Mouse (Mus musculus) spleen, adult 2 months (tissue): Measurements from ENCODE around the gene Ccdc120. TPM values are rescaled to one million over a fixed set of nuclear protein-coding genes. Genes with fewer than 3 reads are reported as not detected.

Source experiments
- DNase-seq, 2 experiments: peaks; one replicate each; pipeline versions ENCODE4 v3.0.0 to v3.0.0-alpha.2; 2012 to 2021; ENCODE audit warnings: low spot score in 2 of 2, low read depth in 1 of 2
- H3K27ac ChIP-seq: fragments of 200-500 bp; 2 replicates; pipeline ENCODE4 v1.5.1; 2012; ENCODE audit warnings: low read length, inconsistent platforms; ENCODE audit not compliant: insufficient read depth
- H3K27me3 ChIP-seq: fragments of 200-500 bp; 2 replicates; pipeline ENCODE4 v1.6.1; 2012; ENCODE audit warnings: mild to moderate bottlenecking, moderate library complexity, low read length, inconsistent platforms; ENCODE audit not compliant: control insufficient read depth, insufficient read depth
- H3K36me3 ChIP-seq: fragments of 200-500 bp; 2 replicates; pipeline ENCODE4 v1.6.1; 2012; ENCODE audit warnings: mild to moderate bottlenecking, low read length, inconsistent platforms; ENCODE audit not compliant: control insufficient read depth, insufficient read depth
- H3K4me1 ChIP-seq: fragments of 200-500 bp; 2 replicates; pipeline ENCODE4 v1.6.1; 2011; ENCODE audit warnings: inconsistent platforms; ENCODE audit not compliant: control insufficient read depth, insufficient read depth, insufficient read length
- H3K4me3 ChIP-seq: fragments of 200-500 bp; 2 replicates; pipeline ENCODE4 v1.5.1; 2011; ENCODE audit warnings: mild to moderate bottlenecking, inconsistent platforms; ENCODE audit not compliant: insufficient read depth, insufficient read length; ENCODE audit errors: extremely low read depth
- CTCF ChIP-seq: fragments of 200-500 bp; IDR thresholded peaks from 2 replicates; pipeline ENCODE4 v1.5.1; 2011; ENCODE audit warnings: mild to moderate bottlenecking, inconsistent platforms; ENCODE audit not compliant: insufficient read depth, insufficient read length, insufficient replicate concordance; ENCODE audit errors: extremely low read depth
- POLR2A ChIP-seq: fragments of 200-500 bp; IDR thresholded peaks from 2 replicates; pipeline ENCODE4 v1.6.1; 2011; ENCODE audit warnings: low read depth, low read length, inconsistent platforms
- WGBS: fragments of 180-500 bp; shearing (Covaris S2); methylation state at CpG from one replicate; pipeline ENCODE4 v1.1.7; 2018; 5-methylcytosine and 5-hydroxymethylcytosine counted together
- polyA plus RNA-seq: library from polyadenylated mRNA; depleted of rRNA; stranded (reverse); fragments of >200 nt; gene quantifications from 2 replicates; pipeline ENCODE4 v1.2.3, GENCODE M21; 2012

Gene Ccdc120
- polyA plus RNA-seq, 1 experiment = 1.6 TPM

DNA sequence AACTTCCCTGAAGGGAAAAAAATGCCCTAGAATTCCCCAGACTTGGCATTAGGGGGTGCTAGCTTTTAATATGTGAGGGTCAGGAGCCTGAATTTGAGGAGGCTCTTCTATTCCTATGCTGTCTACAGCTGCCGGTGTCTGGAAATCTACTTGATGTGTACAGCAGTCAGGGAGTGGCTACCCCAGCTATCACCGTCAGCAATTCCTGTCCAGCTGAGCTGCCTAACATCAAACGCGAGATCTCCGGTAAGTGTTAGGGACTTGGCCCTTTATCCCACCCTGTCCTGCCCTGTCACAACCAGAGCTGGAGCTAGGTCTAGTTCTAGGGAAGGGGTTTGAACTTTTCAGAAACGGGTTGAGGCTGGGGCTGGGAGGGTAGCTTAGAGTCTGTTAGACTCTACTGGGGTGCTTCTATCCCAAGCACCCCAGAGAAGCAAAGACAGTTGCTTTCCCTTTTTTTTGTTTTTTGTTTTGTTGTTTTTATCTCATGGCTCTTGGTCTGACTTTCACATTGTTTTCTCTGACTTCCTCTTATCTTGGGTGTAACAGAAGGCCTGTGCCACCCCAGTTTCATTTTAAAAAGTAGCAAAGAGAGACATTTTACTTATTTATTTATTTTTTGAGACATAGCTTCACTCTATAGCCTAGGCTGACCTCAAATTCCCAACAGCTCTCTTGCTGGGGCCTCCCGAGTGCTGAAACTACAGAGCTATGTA, 18.8 kb upstream of the Ccdc120 start:
- Histone ChIP-seq H3K27me3 (no peaks in the 10 kb centered on the region), H3K36me3 (peaks cover 21% of the 10 kb centered on the region), H3K4me3 (no peak overlapping the region), H3K27ac (peak overlapping the region; percentile 22; the same call in 1 of the 2 replicates), H3K4me1 (no peaks in the 10 kb centered on the region)
- no peak for TF ChIP-seq POLR2A
- TF ChIP-seq CTCF = no peak
- WGBS = 78% methylated on average over 7 of the region's 7 CpGs
- DNase-seq = no peak

DNA sequence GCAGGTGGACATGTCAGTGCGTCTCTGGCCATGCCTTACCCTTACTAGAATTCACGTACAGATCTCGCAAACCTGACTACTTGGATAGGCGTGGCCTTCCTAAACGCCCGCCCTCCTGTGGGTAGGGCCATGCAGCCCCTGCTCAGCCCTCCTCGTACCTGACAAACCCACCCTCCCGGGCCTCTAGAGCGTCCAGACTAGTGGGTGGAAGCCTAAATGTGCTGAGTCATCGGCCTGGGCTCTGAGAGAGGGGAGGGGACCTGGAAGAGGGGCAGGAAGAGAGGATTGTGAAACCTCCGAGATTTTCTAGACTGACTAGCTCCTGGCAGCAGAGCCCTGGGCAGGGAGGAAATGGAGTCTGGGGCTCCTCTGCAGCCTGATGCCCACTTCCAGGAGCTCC, 15.1 kb upstream of the Ccdc120 start:
- peaks cover 13% of the 10 kb centered on the region for H3K36me3 ChIP-seq
- H3K27ac ChIP-seq = no peak overlapping the region; the same call in 1 of the 2 replicates
- TF ChIP-seq CTCF (no peak), POLR2A (no peak)
- H3K4me1 ChIP-seq = peaks cover 2% of the 10 kb centered on the region; the same call in 1 of the 2 replicates
- 47% methylated on average over 11 of the region's 11 CpGs for WGBS
- H3K27me3 ChIP-seq = no peaks in the 10 kb centered on the region
- no peak overlapping the region for H3K4me3 ChIP-seq
- DNase-seq = no peak

GRCm38 (mm10) chrX:7765281-7765670, 14.6 kb upstream of the Ccdc120 start:
- WGBS = 72% methylated on average over 13 of the region's 13 CpGs
- Histone ChIP-seq H3K27ac (peak overlapping the region; percentile 29; the same call in 1 of the 2 replicates), H3K36me3 (peaks cover 10% of the 10 kb centered on the region)

GRCm38 (mm10) chrX:7764657-7765280, 14.1 kb upstream of the Ccdc120 start:
- Histone ChIP-seq H3K4me1 (peaks cover 2% of the 10 kb centered on the region; the same call in 1 of the 2 replicates), H3K27me3 (no peaks in the 10 kb centered on the region), H3K36me3 (peaks cover 10% of the 10 kb centered on the region), H3K4me3 (peak overlapping the region; percentile 4; the same call in 1 of the 2 replicates), H3K27ac (no peak overlapping the region)
- WGBS = 59% methylated on average over 9 of the region's 9 CpGs
- no peak for TF ChIP-seq CTCF
- TF ChIP-seq POLR2A = no peak
- DNase-seq = no peak

More at GRCm38 (mm10) chrX:7765281-7765670, 14.6 kb upstream of the Ccdc120 start:
- H3K4me1 ChIP-seq = peaks cover 2% of the 10 kb centered on the region; the same call in 1 of the 2 replicates
- DNase-seq = no peak
- no peaks in the 10 kb centered on the region for H3K27me3 ChIP-seq
- TF ChIP-seq POLR2A = no peak
- TF ChIP-seq CTCF = no peak
- no peak overlapping the region for H3K4me3 ChIP-seq

GRCm38 (mm10) chrX:7763631-7764393, 13.1 kb upstream of the Ccdc120 start:
- H3K4me3 ChIP-seq = peak overlapping the region; percentile 86
- DNase-seq = no peak
- TF ChIP-seq POLR2A = no peak
- TF ChIP-seq CTCF = no peak
- H3K27me3 ChIP-seq = no peaks in the 10 kb centered on the region
- H3K4me1 ChIP-seq = peaks cover 2% of the 10 kb centered on the region; the same call in 1 of the 2 replicates
- peak overlapping the region; percentile 82 for H3K27ac ChIP-seq
- WGBS = 24% methylated on average over 22 of the region's 22 CpGs
- H3K36me3 ChIP-seq = peaks cover 10% of the 10 kb centered on the region

DNA sequence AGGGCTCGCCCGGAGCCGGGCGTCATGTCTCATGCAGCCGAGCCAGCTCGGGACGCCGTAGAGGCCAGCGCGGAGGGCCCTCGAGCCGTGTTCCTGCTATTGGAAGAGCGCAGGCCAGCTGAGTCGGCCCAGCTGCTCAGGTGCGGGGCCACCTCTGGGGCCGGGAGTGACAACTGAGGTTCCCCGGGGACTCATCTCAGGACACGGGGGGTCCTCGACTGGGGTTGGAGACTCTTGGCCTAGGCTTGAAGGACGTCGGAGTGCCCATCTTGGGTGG, 12.2 kb upstream of the Ccdc120 start:
- H3K4me1 ChIP-seq = peaks cover 2% of the 10 kb centered on the region; the same call in 1 of the 2 replicates
- DNase-seq = no peak
- no peaks in the 10 kb centered on the region for H3K27me3 ChIP-seq
- TF ChIP-seq POLR2A (no peak), CTCF (no peak)
- peaks cover 9% of the 10 kb centered on the region for H3K36me3 ChIP-seq
- H3K27ac ChIP-seq = peak overlapping the region; percentile 82
- H3K4me3 ChIP-seq = peak overlapping the region; percentile 86
- WGBS = 14% methylated on average over 15 of the region's 21 CpGs
